Mouse (Mus musculus): ENCODE measurements at regions not wholly inside any gene's neighbourhood (a gene's known extent, or its start where the extent isn't known, plus 50 kb on each side); places are given as distances from the start of the nearest gene placed in this dataset.

DNA sequence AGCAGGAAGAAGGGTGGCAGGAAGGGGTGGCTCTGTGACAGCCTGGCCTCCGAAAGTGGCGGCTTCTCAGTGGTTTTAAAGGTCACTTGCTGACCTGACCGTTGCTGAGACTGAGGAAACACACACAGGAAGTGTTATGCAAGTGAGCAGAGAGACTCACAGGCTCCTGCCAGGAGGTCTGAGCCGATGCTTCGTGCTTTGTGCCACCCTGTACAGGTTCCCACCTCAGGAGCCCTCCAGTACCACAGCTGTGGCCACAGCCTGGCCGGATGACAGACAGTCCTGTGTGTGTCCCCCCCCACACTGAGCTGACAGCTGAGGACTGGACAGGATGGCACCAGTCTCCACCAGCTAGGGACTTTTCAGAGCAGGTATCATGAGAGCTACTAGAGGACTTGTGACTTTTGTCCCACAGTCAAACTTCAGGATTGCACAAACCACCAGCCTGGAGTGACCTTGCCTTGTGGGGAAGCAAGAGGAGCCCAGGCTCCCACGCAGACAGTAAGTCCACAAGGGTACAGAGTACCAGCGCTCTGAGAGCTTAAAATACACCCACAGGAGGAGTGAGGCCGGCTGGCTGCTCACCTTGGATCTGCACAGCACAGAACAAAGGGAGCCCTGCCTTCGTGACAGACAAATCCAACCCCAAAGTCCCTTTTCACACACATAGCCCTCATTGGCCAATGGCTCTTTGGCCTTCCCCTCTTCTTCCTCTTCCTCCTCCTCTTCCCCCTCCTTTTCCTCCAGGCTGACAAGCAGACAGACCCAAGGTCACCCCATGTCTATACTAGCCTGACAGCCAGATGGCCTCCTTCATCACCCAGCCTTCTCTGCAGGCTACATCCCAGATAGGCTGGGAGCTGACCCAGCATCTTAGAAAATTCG, 158.1 kb upstream of the Rreb1 start:
- DNase-seq (ENCODE audit: low spot score) = peak; percentile 23

- no peak for DNase-seq (ENCODE audit: low spot score)
These were observed 156.7 kb upstream of the Rreb1 start for GRCm38 (mm10) chr13:37621319-37622050.

DNA sequence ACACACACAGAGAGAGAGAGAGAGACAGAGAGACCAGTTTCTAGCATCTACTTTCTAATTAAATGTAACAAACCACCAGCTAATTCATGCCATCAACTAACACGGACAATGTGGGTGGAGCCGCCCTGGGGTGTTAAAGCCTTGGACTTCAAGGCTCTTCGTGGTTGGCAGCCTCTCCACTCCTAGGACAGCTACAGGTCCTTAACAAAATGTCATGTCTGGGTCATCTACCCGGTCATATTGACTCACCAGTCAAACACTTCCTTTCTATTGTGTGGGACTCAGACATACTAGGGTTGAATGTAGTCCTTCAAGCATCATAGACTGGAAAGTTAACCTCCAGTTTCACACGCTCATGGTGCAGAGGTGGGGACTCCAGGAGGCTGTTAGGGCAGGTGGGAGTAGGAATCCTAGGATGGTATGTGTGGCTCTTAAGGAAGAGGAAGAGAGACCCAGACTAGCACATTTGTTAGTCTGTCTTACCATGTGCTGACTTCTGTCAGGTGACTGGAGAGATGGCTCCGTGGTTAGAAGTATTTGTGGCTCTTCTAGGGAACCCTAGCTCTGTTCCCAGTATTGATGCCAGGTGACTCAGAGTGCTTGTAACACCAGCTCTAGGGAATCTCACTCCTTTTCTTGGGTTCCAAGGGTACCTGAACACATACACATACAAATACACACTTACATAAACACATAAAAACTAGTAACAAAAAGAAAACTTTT, 155.7 kb upstream of the Rreb1 start:
- DNase-seq (ENCODE audit: low spot score) = no peak

DNA sequence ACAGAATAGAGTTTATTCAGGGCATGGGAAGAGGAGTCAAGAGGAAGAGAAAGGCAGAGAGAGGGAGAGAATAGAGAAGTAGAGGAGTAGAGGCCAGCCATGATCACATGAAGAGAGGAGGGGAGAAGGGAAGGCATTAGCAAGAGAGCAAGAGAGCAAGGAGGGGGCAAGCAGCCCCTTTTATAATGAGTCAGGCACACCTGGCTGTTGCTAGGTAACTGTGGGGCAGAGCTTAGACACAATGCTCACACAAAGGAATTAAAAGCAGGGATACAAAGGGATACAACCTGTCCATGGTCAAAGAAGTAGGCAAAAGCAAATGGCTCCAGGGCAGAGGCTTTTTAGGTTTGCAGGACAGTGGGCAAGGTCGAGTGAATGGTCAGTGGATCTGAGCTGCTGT, 153.5 kb upstream of the Rreb1 start:
- DNase-seq (ENCODE audit: low spot score) = no peak

DNA sequence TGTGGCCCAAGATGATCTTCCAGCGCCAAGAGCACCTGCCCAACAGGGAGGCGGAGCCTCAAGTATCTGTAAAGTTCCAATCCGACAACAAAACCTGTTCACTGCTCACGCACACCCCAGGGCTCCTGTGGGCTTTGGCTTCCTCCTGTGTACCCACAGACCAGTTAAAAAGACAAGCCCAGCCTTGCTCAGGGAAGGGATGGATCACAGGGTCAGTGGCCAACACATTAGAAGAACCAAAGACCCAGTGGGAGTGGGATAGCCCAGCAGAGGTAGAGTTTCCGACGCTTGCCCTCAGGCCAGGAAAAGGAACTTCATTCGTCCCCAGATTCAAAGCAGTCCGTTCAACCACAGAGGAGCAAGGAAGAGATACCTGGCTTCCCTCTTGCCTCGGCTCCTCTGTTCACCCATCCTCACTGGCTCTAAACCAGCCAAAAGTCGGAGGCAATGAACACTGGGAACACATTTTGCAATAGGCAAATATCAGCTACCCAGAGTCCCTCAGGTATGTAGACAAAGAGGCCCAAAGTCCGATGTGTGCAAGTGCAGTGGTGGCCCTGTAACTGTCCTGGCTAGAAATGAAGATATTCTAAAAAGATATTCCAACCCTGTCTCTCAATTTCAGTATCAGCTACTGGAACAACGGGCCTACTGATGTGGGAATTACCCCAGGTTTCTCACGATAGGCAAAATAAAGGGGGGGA, 152.5 kb upstream of the Rreb1 start:
- DNase-seq (ENCODE audit: low spot score) = no peak

DNA sequence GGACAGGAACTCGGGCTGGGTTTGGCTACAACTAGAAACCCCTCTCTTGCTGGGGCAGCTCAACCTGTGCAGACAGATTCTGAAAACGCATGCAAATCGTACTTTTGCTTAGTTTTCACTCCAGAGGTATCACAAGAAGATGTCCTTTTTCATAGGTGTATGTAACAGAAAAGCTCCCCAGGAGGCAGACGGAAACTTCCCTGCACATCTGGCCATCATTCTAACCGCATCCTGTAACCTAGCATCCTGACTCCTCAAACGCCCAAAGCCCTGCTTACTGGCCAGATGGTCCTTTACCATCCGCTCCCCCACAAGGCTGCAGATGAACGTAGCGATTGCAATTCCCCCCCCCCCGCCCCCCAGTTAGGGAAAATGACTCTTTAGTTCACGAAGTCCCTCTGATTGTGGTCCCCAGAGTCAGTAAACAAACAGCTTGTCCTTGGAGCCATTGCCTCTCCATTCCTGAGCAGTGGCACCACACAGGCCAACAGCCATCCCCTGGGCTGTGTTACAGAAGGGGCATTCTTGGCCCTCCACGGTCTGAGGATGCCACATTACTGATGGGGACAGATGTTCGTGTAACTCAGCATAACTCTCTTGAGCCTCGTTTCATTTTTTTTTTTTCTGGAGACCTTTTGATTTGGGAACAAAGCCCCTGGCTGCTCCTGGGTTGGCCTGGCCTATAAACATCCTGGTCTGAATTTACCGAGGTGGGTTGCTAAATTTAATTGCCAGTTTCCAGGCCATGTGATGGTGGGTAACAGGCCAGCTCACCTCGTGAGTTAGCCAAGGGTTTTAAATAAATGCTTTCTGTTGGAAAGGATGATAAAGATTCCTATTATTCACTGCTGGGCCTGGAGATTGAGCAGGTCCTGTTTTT, 149.6 kb upstream of the Rreb1 start:
- no peak for DNase-seq (ENCODE audit: low spot score)

- DNase-seq (ENCODE audit: low spot score) = no peak
These were observed 148.8 kb upstream of the Rreb1 start for GRCm38 (mm10) chr13:37629271-37629899.

DNA sequence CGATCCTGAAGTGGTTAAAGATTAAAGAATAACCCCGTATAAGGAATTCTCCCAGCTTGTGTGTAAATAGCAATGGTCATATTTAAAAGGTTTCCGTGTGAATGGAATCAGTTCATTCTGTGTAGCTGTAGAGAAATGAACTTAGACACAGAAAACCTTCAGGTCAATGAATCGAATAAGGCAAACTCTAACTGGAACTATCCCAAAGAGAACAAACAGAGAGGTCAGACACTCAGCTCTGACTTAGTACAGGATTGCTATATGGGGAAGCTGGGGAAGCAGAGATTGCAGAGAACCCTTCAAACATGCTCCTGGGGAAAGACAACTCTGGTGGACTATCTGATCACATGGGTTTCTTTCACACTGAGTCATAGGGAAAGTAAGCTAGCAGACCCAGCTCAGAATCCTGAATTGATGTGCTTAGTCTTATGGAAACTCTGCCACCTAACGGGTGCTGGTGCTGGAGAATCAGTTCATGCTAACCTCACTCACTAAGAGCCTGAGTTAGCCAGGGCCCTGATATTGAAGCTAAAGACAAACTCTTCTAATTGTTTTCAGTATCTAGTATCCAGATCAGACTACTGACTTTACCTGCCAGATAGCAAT, 145.3 kb upstream of the Rreb1 start:
- no peak for DNase-seq (ENCODE audit: low spot score)

- no peak for DNase-seq (ENCODE audit: low spot score)
These were observed 141.8 kb upstream of the Rreb1 start for GRCm38 (mm10) chr13:37636363-37636762.

DNA sequence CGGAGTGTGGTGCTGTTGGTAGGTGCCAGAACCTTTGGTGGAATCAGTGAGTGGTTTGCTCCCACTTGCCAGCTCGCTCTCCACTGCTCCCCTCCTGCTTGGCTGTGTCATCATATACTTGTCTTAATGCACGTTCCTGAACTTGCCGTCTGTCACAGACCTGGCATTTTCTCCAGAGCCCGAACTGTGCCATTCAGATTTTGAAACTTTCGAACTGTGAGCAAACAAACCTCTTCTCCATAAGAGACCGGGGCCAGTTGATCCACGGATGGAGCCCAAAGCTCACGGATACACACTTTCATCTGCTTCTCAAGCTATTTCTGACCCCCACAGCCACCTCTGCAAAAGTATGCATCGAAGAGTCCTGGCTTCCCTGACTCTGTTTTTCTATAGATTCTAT, 141.0 kb upstream of the Rreb1 start:
- no peak for DNase-seq (ENCODE audit: low spot score)

GRCm38 (mm10) chr13:37638071-37638511, 140.1 kb upstream of the Rreb1 start:
- no peak for DNase-seq (ENCODE audit: low spot score)

GRCm38 (mm10) chr13:37642410-37643093, 135.6 kb upstream of the Rreb1 start:
- no peak for DNase-seq (ENCODE audit: low spot score)

GRCm38 (mm10) chr13:37644751-37645181, 133.4 kb upstream of the Rreb1 start:
- DNase-seq (ENCODE audit: low spot score) = no peak

DNA sequence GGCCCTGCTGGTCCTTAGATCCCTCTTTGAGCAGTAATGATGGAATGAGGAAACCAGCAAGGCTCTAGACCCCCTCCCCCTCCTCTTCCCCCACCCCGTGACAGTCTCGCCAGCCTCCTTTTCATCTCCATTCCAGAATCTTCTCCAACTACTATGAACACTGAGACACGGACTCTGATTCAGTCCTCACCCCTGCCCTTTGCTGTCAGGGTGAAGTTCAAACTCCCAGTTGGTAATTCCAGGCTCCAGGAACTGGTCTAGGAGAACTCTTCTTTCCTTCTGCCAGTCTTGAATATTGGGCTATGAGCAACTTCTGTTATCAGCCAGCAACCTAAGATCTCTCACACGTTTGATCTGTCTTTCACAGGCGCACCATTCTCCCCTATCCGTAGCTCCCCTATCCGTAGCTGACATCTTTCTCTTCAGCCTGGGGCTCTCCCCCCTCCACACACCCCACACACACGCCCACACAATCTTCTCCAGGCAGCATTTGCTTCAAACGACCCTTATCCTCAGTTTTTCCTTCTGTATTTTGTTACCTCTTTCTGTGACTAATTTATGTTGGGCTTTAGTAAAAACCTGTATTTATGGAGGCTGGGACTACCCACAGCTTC, 128.6 kb upstream of the Rreb1 start:
- DNase-seq (ENCODE audit: low spot score) = no peak

DNA sequence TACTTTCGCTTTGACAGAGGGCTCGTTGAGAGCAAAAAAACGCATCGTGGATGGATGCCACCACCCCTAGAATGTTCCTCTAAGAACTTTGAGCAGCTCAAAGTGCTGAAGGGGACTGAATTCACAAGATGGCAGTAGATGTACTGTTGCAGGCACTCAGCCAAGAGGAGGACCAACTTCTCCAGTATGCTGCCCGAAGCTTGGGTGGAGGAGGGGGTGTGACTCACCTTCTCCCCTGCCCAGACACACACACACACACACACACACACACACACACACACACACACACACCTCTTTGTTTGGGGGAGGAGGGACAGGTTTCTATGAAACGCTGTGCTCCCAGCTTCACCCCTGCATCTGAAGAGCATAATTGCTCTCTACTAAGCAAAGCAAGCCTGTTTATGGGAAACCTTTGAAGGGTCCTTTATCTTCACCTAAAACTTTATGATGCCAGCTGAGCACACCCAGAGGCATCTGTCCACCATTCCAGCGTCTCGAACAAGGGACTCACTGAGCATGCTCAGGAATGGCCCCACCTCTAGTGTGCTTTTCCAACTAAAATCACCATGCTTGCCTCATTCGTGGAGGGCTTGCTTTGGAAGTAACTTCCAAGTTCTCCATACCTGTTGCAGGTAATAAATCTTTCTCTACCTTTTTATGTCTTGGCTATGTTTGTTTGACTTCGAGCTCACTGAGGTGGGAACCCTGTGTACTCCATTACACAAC, 126.8 kb upstream of the Rreb1 start:
- peak; percentile 42 for DNase-seq (ENCODE audit: low spot score)

- no peak for DNase-seq (ENCODE audit: low spot score)
These were observed 123.5 kb upstream of the Rreb1 start for GRCm38 (mm10) chr13:37654651-37655050.

- DNase-seq (ENCODE audit: low spot score) = peak; percentile 69
These were observed 121.0 kb upstream of the Rreb1 start for GRCm38 (mm10) chr13:37657248-37657647.

GRCm38 (mm10) chr13:37658034-37658433, 120.2 kb upstream of the Rreb1 start:
- no peak for DNase-seq (ENCODE audit: low spot score)

Measured in urinary bladder, postnatal 14 days (tissue).